Comparison of ENCODE assay signal across 10 mouse cellular contexts in genomic region chr1:51668881-51669280, GRCm38 (mm10).
A peak's percentile ranks its signal among the peaks of the same experiment; 100 is the strongest.
DNase-seq lines count a peak whose midpoint lies in the region; TF ChIP-seq lines count a peak whose summit lies in the region.
"Had no signal": no experiment of that assay in that cellular context is flagged by ENCODE, and none has a peak within 500 bp of the region (broad histone marks: within the 10 kb centered on the region; RNA-seq: fewer than 3 reads in every experiment).

No protein-coding gene starts in this region.

- no peak overlapping the region for H3K27ac ChIP-seq in left cerebral cortex, adult 2 months
- H3K27ac ChIP-seq: forebrain, embryonic 10.5 days; liver, embryonic 15.5 days had no signal

- H3K4me3 ChIP-seq in left cerebral cortex, adult 2 months = no peak overlapping the region
- H3K4me3 ChIP-seq: forebrain, embryonic 10.5 days; liver, embryonic 15.5 days had no signal

- intact Hi-C loops in heart, postnatal 25 days (cut with DNase I) = loop anchor here (2.0 kb wide), 1 partner anchor 328 kb away; no protein-coding TSS in a partner anchor
- intact Hi-C loops in left cerebral cortex, adult 2 months (cut with DNase I) = loop anchor here (1.0 to 2.0 kb wide), 2 partner anchors 276 to 330 kb away; no protein-coding TSS in a partner anchor
- intact Hi-C loops in left cerebral cortex, postnatal 10 days (cut with DNase I) = loop anchor here (2.0 to 5.0 kb wide), 3 partner anchors 276 to 428 kb away; no protein-coding TSS in a partner anchor

- TF ChIP-seq CTCF in left cerebral cortex, adult 2 months (IDR thresholded peaks at IDR 0.05) = peak; percentile 66

- peak; percentile 36 for DNase-seq in heart, adult 8-10 months (ENCODE audit: low spot score)
- DNase-seq in heart, postnatal 25 days (ENCODE audit: low spot score) = no peak
- no peak for DNase-seq in left cerebral cortex, adult 2 months (ENCODE audit: extremely low spot score in 1 of 2, low spot score in 2 of 2)
- no peak for DNase-seq in left cerebral cortex, postnatal 10 days (ENCODE audit: extremely low spot score in 1 of 2, low spot score in 2 of 2)
- peak; percentile 80 for DNase-seq in NIH3T3 (ENCODE audit: low read depth)
- peak; percentile 61 for DNase-seq in embryo, embryonic 11 days
- DNase-seq in left cerebral cortex, adult 8-10 months (ENCODE audit: low spot score in 2 of 2) = no peak
- DNase-seq in thymus, postnatal 4 days = no peak

Comparison
In these comparisons a context has a peak if more than half of its experiments do, and no peak if none do; other contexts are left out.
1. DNase-seq: peak in heart, adult 8-10 months (single experiment), NIH3T3 (single experiment) and embryo, embryonic 11 days (single experiment); none in heart, postnatal 25 days (single experiment), left cerebral cortex, adult 2 months (0 of 2), left cerebral cortex, postnatal 10 days (0 of 2), left cerebral cortex, adult 8-10 months (0 of 2) and thymus, postnatal 4 days (single experiment).